Mouse (Mus musculus): ENCODE data around the gene Slc22a4. TPM values are rescaled to one million over a fixed set of nuclear protein-coding genes. Genes with fewer than 3 reads are reported as not detected.
A peak's percentile ranks its signal among the peaks of the same experiment; 100 is the strongest.

Gene Slc22a4
- polyA plus RNA-seq, 1 experiment from 2014 or later: 1.6 TPM

GRCm38 (mm10) chr11:54065106-54065914, 37.4 kb upstream of the Slc22a4 start:
- Histone ChIP-seq H3K27ac (no peak overlapping the region), H3K4me1 (peaks cover 38% of the 10 kb centered on the region), H3K36me3 (replicated peaks) (no peaks in the 10 kb centered on the region), H3K4me3 (replicated peaks) (no peak overlapping the region), H3K9me3 (no peaks in the 10 kb centered on the region), H3K9ac (no peak overlapping the region), H3K27me3 (peaks cover 10% of the 10 kb centered on the region), H3K4me2 (no peak overlapping the region)
- WGBS: 91% methylated on average over 12 of the region's 12 CpGs
- no peak for ATAC-seq (ENCODE audit: low FRiP score)

- Histone ChIP-seq H3K9ac (no peak overlapping the region), H3K27me3 (peaks cover 8% of the 10 kb centered on the region; the same call in 1 of the 2 replicates), H3K36me3 (replicated peaks) (no peaks in the 10 kb centered on the region), H3K4me1 (peaks cover 44% of the 10 kb centered on the region), H3K4me3 (replicated peaks) (no peak overlapping the region), H3K4me2 (no peak overlapping the region), H3K9me3 (no peaks in the 10 kb centered on the region), H3K27ac (no peak overlapping the region)
- ATAC-seq (ENCODE audit: low FRiP score): no peak
- WGBS: 85% methylated on average over 3 of the region's 3 CpGs
Measured at GRCm38 (mm10) chr11:54064412-54064978, 36.6 kb upstream of the Slc22a4 start.

GRCm38 (mm10) chr11:54063472-54063775, 35.5 kb upstream of the Slc22a4 start:
- Histone ChIP-seq H3K36me3 (replicated peaks) (no peaks in the 10 kb centered on the region), H3K9me3 (no peaks in the 10 kb centered on the region), H3K4me2 (no peak overlapping the region), H3K4me1 (peaks cover 52% of the 10 kb centered on the region), H3K9ac (no peak overlapping the region), H3K4me3 (replicated peaks) (no peak overlapping the region), H3K27me3 (peaks cover 11% of the 10 kb centered on the region; the same call in 1 of the 2 replicates), H3K27ac (no peak overlapping the region)
- 91% methylated on average over 10 of the region's 10 CpGs for WGBS
- no peak for ATAC-seq (ENCODE audit: low FRiP score)

- 83% methylated on average over 9 of the region's 9 CpGs for WGBS
- H3K9me3 ChIP-seq: no peaks in the 10 kb centered on the region
- H3K9ac ChIP-seq: no peak overlapping the region
- peaks cover 52% of the 10 kb centered on the region for H3K4me1 ChIP-seq
- H3K4me2 ChIP-seq: no peak overlapping the region
- H3K27ac ChIP-seq: 0 out of 2 replicates have a peak overlapping the region, but pooled peaks have one; percentile 53
- H3K4me3 ChIP-seq (replicated peaks): no peak overlapping the region
- no peak for ATAC-seq (ENCODE audit: low FRiP score)
- peaks cover 9% of the 10 kb centered on the region; the same call in 1 of the 2 replicates for H3K27me3 ChIP-seq
- H3K36me3 ChIP-seq (replicated peaks): no peaks in the 10 kb centered on the region
Measured at GRCm38 (mm10) chr11:54062753-54063471, 35.0 kb upstream of the Slc22a4 start.

GRCm38 (mm10) chr11:54062086-54062752, 34.3 kb upstream of the Slc22a4 start:
- H3K27ac ChIP-seq: 0 out of 2 replicates have a peak overlapping the region, but pooled peaks have one; percentile 53
- ATAC-seq (ENCODE audit: low FRiP score): no peak
- WGBS: 73% methylated on average over 12 of the region's 12 CpGs

GRCm38 (mm10) chr11:54060316-54060715, 32.4 kb upstream of the Slc22a4 start:
- 63% methylated on average over 9 of the region's 9 CpGs for WGBS
- H3K36me3 ChIP-seq (replicated peaks): no peaks in the 10 kb centered on the region
- H3K4me2 ChIP-seq: no peak overlapping the region
- no peak overlapping the region for H3K4me3 ChIP-seq (replicated peaks)
- peaks cover 50% of the 10 kb centered on the region for H3K4me1 ChIP-seq
- no peak overlapping the region for H3K27ac ChIP-seq
- H3K9me3 ChIP-seq: no peaks in the 10 kb centered on the region
- H3K9ac ChIP-seq: no peak overlapping the region
- ATAC-seq (ENCODE audit: low FRiP score): no peak
- 0 out of 2 replicates have a peak, but pooled peaks cover 4% of the 10 kb centered on the region for H3K27me3 ChIP-seq

More at GRCm38 (mm10) chr11:54062086-54062752, 34.3 kb upstream of the Slc22a4 start:
- Histone ChIP-seq H3K9me3 (no peaks in the 10 kb centered on the region), H3K4me3 (replicated peaks) (no peak overlapping the region), H3K36me3 (replicated peaks) (no peaks in the 10 kb centered on the region), H3K4me2 (no peak overlapping the region), H3K27me3 (peaks cover 4% of the 10 kb centered on the region; the same call in 1 of the 2 replicates), H3K9ac (no peak overlapping the region), H3K4me1 (peaks cover 52% of the 10 kb centered on the region)

GRCm38 (mm10) chr11:54059526-54059925, 31.6 kb upstream of the Slc22a4 start:
- no peak overlapping the region for H3K9ac ChIP-seq
- H3K4me2 ChIP-seq: no peak overlapping the region
- peaks cover 50% of the 10 kb centered on the region for H3K4me1 ChIP-seq
- WGBS: 59% methylated on average over 1 of the region's 1 CpGs
- H3K4me3 ChIP-seq (replicated peaks): no peak overlapping the region
- H3K36me3 ChIP-seq (replicated peaks): no peaks in the 10 kb centered on the region
- ATAC-seq (ENCODE audit: low FRiP score): no peak
- no peaks in the 10 kb centered on the region for H3K9me3 ChIP-seq
- H3K27me3 ChIP-seq: 0 out of 2 replicates have a peak, but pooled peaks cover 4% of the 10 kb centered on the region
- peak overlapping the region; percentile 72; the same call in 1 of the 2 replicates for H3K27ac ChIP-seq

- Histone ChIP-seq H3K27ac (peak overlapping the region; percentile 72), H3K27me3 (0 out of 2 replicates have a peak, but pooled peaks cover 4% of the 10 kb centered on the region), H3K4me1 (peaks cover 50% of the 10 kb centered on the region), H3K4me2 (peak overlapping the region; percentile 4), H3K9ac (0 out of 2 replicates have a peak overlapping the region, but pooled peaks have one; percentile 36), H3K36me3 (replicated peaks) (no peaks in the 10 kb centered on the region), H3K4me3 (replicated peaks) (no peak overlapping the region), H3K9me3 (no peaks in the 10 kb centered on the region)
- 4% methylated on average over 6 of the region's 6 CpGs for WGBS
- peak; percentile 40; the same call in 1 of the 2 replicates for ATAC-seq (ENCODE audit: low FRiP score)
Measured at GRCm38 (mm10) chr11:54058643-54059042, 30.8 kb upstream of the Slc22a4 start.

- no peaks in the 10 kb centered on the region for H3K9me3 ChIP-seq
- no peaks in the 10 kb centered on the region for H3K36me3 ChIP-seq (replicated peaks)
- ATAC-seq (ENCODE audit: low FRiP score): peak; percentile 77
- H3K9ac ChIP-seq: 0 out of 2 replicates have a peak overlapping the region, but pooled peaks have one; percentile 36
- H3K4me2 ChIP-seq: peak overlapping the region; percentile 4
- 0 out of 2 replicates have a peak, but pooled peaks cover 4% of the 10 kb centered on the region for H3K27me3 ChIP-seq
- peak overlapping the region; percentile 72 for H3K27ac ChIP-seq
- 28% methylated on average over 10 of the region's 10 CpGs for WGBS
- peaks cover 49% of the 10 kb centered on the region for H3K4me1 ChIP-seq
- H3K4me3 ChIP-seq (replicated peaks): no peak overlapping the region
Measured at GRCm38 (mm10) chr11:54058056-54058617, 30.2 kb upstream of the Slc22a4 start.

GRCm38 (mm10) chr11:54057428-54057827, 29.5 kb upstream of the Slc22a4 start:
- Histone ChIP-seq H3K4me2 (no peak overlapping the region), H3K4me3 (replicated peaks) (no peak overlapping the region), H3K4me1 (peaks cover 42% of the 10 kb centered on the region), H3K27ac (peak overlapping the region; percentile 72; the same call in 1 of the 2 replicates), H3K9ac (no peak overlapping the region), H3K36me3 (replicated peaks) (no peaks in the 10 kb centered on the region), H3K9me3 (no peaks in the 10 kb centered on the region), H3K27me3 (0 out of 2 replicates have a peak, but pooled peaks cover 4% of the 10 kb centered on the region)
- no peak for ATAC-seq (ENCODE audit: low FRiP score)
- 50% methylated on average over 2 of the region's 2 CpGs for WGBS

- H3K27me3 ChIP-seq: 0 out of 2 replicates have a peak, but pooled peaks cover 4% of the 10 kb centered on the region
- WGBS: 26% methylated on average over 8 of the region's 8 CpGs
- no peak overlapping the region for H3K9ac ChIP-seq
- no peaks in the 10 kb centered on the region for H3K9me3 ChIP-seq
- H3K4me1 ChIP-seq: peaks cover 37% of the 10 kb centered on the region
- H3K27ac ChIP-seq: no peak overlapping the region
- ATAC-seq (ENCODE audit: low FRiP score): no peak
- no peaks in the 10 kb centered on the region for H3K36me3 ChIP-seq (replicated peaks)
- no peak overlapping the region for H3K4me2 ChIP-seq
- no peak overlapping the region for H3K4me3 ChIP-seq (replicated peaks)
Measured at GRCm38 (mm10) chr11:54056132-54056531, 28.2 kb upstream of the Slc22a4 start.

Measured in forebrain, embryonic 12.5 days (tissue).